Mouse (Mus musculus) frontal cortex, postnatal 25 days (tissue): ENCODE results near the gene Rapgef4.

Source experiments
- DNase-seq, 2 experiments: peaks; one replicate each; pipeline ENCODE4 v3.0.0; 2022; ENCODE audit warnings: low spot score in 2 of 2

Rapgef4 gene

GRCm38 (mm10) chr2:72074999-72075561, 94.0 kb downstream of the Rapgef4 start:
- no peak for DNase-seq

- no peak for DNase-seq
Observed at GRCm38 (mm10) chr2:72077490-72078139, 96.6 kb downstream of the Rapgef4 start.

GRCm38 (mm10) chr2:72078140-72078521, 97.1 kb downstream of the Rapgef4 start:
- DNase-seq, result no peak

- no peak for DNase-seq
Observed at GRCm38 (mm10) chr2:72079110-72079509, 98.1 kb downstream of the Rapgef4 start.

GRCm38 (mm10) chr2:72082846-72083245, 101.8 kb downstream of the Rapgef4 start:
- no peak for DNase-seq

- no peak for DNase-seq
Observed at GRCm38 (mm10) chr2:72088886-72089285, 107.8 kb downstream of the Rapgef4 start.

GRCm38 (mm10) chr2:72090061-72090460, 109.0 kb downstream of the Rapgef4 start:
- DNase-seq, result no peak

GRCm38 (mm10) chr2:72092046-72092445, 111.0 kb downstream of the Rapgef4 start:
- DNase-seq, result no peak

- DNase-seq, result no peak
Observed at GRCm38 (mm10) chr2:72093402-72094037, 112.5 kb downstream of the Rapgef4 start.

- DNase-seq, result no peak
Observed at GRCm38 (mm10) chr2:72094038-72094437, 113.0 kb downstream of the Rapgef4 start.

- no peak for DNase-seq
Observed at GRCm38 (mm10) chr2:72094446-72094845, 113.4 kb downstream of the Rapgef4 start.

GRCm38 (mm10) chr2:72095002-72095401, 114.0 kb downstream of the Rapgef4 start:
- DNase-seq, result no peak

GRCm38 (mm10) chr2:72096345-72096744, 115.3 kb downstream of the Rapgef4 start:
- DNase-seq, result no peak

- DNase-seq, result no peak
Observed at GRCm38 (mm10) chr2:72098366-72098765, 117.3 kb downstream of the Rapgef4 start.

GRCm38 (mm10) chr2:72104604-72105003, 123.6 kb downstream of the Rapgef4 start:
- DNase-seq, result no peak

GRCm38 (mm10) chr2:72107525-72108180, 126.6 kb downstream of the Rapgef4 start:
- DNase-seq, result no peak

- DNase-seq, result no peak
Observed at GRCm38 (mm10) chr2:72108448-72109312, 127.6 kb downstream of the Rapgef4 start.

GRCm38 (mm10) chr2:72110404-72110803, 129.4 kb downstream of the Rapgef4 start:
- DNase-seq, result no peak

- no peak for DNase-seq
Observed at GRCm38 (mm10) chr2:72113716-72114115, 132.7 kb downstream of the Rapgef4 start.

GRCm38 (mm10) chr2:72114148-72114559, 133.1 kb downstream of the Rapgef4 start:
- DNase-seq, result no peak

- DNase-seq, result no peak
Observed at GRCm38 (mm10) chr2:72116103-72116502, 135.1 kb downstream of the Rapgef4 start.

GRCm38 (mm10) chr2:72116698-72117097, 135.7 kb downstream of the Rapgef4 start:
- DNase-seq, result no peak
